Mouse (Mus musculus) midbrain, embryonic 13.5 days (tissue): Measurements from ENCODE around the gene Hs3st1. TPM values are rescaled to one million over a fixed set of nuclear protein-coding genes. Genes with fewer than 3 reads are reported as not detected.
"Not testable (repeated sequence)": the region's sequence is repeated elsewhere in the genome, so short reads cannot be mapped to it uniquely, and the experiment has no call there.

Source experiments
- ATAC-seq: fragments of 200-750 bp; cut with Nextera tagmentation; 2 replicates; pipeline ENCODE4 v1.8.0; 2017; ENCODE audit warnings: mild to moderate bottlenecking, moderate TSS enrichment, moderate library complexity
- H3K27ac ChIP-seq: fragments of 300-500 bp; sonication (generic); 2 replicates; pipeline ENCODE4 v1.5.1; 2015; ENCODE audit warnings: inconsistent platforms, mild to moderate bottlenecking, moderate library complexity
- H3K27me3 ChIP-seq: fragments of 300-500 bp; sonication (generic); 2 replicates; pipeline ENCODE4 v1.6.1; 2015; ENCODE audit warnings: mild to moderate bottlenecking, inconsistent platforms
- H3K36me3 ChIP-seq: fragments of 300-500 bp; sonication (generic); 2 replicates; pipeline ENCODE4 v1.6.1; 2015; ENCODE audit warnings: mild to moderate bottlenecking, inconsistent platforms
- H3K4me1 ChIP-seq: fragments of 300-500 bp; sonication (generic); replicated peaks from 2 replicates; pipeline ENCODE4 v1.6.1; 2015; ENCODE audit warnings: inconsistent platforms
- H3K4me2 ChIP-seq: fragments of 300-500 bp; sonication (generic); replicated peaks from 2 replicates; pipeline ENCODE4 v1.6.1; 2015; ENCODE audit warnings: moderate library complexity, mild to moderate bottlenecking, inconsistent platforms
- H3K4me3 ChIP-seq: fragments of 300-500 bp; sonication (generic); replicated peaks from 2 replicates; pipeline ENCODE4 v1.5.1; 2015; ENCODE audit warnings: mild to moderate bottlenecking, inconsistent platforms
- H3K9ac ChIP-seq: fragments of 300-500 bp; sonication (generic); replicated peaks from 2 replicates; pipeline ENCODE4 v1.6.1; 2015; ENCODE audit warnings: mild to moderate bottlenecking, inconsistent platforms
- H3K9me3 ChIP-seq: fragments of 300-500 bp; sonication (generic); 2 replicates; pipeline ENCODE4 v1.6.1; 2016; ENCODE audit warnings: mild to moderate bottlenecking, inconsistent platforms
- WGBS: fragments of 180-500 bp; shearing (Covaris S2); methylation state at CpG from one replicate; pipeline ENCODE4 v1.1.7; 2015; 5-methylcytosine and 5-hydroxymethylcytosine counted together
- polyA plus RNA-seq: library from polyadenylated mRNA; unstranded; fragments of >200 nt; fragmentation: Nextera tagmentation; extraction: Ambion mirVana; gene quantifications from 2 replicates; pipeline ENCODE4 v1.2.1, GENCODE M21; 2015

Hs3st1 gene
- 14.1 and 15.7 TPM in 2 replicates for polyA plus RNA-seq

DNA sequence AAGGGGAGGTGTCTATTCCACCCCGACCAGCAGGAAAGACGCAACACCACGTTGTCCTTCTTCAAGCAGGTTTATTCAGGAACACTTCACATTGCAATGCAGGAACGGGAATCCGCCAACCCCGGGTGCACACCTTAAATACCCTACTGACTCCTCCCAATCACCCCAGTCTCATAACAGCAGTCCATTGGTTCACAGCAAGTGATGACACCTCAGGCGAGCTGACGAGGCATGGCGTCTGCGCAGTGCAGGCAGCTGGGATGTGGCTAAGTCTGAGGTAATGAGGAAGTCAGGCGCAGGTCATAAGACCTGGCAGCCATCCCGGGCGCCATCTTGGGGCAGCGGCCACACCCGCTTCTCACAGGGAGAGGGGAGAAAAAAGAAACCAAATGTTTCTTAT is at the start of gene Hs3st1:
Hs3st1 (minus strand) TSS at position 101 of the 400 bp plus-strand sequence.
- H3K36me3 ChIP-seq, H3K4me1 ChIP-seq, ATAC-seq, H3K27ac ChIP-seq, H3K4me3 ChIP-seq, H3K9me3 ChIP-seq, H3K27me3 ChIP-seq, H3K4me2 ChIP-seq, H3K9ac ChIP-seq: not testable (repeated sequence)
- 95% methylated on average over 15 of the region's 15 CpGs for WGBS

DNA sequence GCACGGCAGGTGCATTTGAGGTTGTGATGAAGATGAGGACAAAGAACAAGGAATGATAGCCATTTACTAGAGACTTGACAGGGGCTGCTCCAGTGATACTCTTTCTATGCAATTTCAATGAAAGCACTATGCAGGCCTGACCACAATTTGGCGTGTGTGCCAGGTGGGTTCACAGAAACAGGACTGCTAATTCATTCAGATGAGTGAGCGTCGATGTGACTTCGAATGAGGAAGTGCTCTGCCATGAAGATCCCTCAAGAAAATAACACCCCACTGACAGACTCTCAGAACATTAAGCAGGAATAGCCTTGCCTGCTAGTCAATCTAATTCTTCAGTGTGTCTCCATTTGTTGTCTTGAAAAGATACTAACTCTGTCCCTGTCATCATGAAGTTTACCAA is 49.4 kb upstream of the Hs3st1 start:
- no peaks in the 10 kb centered on the region for H3K4me1 ChIP-seq
- no peaks in the 10 kb centered on the region for H3K36me3 ChIP-seq
- no peak overlapping the region for H3K27ac ChIP-seq
- H3K9ac ChIP-seq, result no peak overlapping the region
- 85% methylated on average over 5 of the region's 5 CpGs for WGBS
- H3K4me3 ChIP-seq, result no peak overlapping the region
- H3K27me3 ChIP-seq, result no peaks in the 10 kb centered on the region
- no peak overlapping the region for H3K4me2 ChIP-seq
- no peaks in the 10 kb centered on the region for H3K9me3 ChIP-seq
- no peak for ATAC-seq

DNA sequence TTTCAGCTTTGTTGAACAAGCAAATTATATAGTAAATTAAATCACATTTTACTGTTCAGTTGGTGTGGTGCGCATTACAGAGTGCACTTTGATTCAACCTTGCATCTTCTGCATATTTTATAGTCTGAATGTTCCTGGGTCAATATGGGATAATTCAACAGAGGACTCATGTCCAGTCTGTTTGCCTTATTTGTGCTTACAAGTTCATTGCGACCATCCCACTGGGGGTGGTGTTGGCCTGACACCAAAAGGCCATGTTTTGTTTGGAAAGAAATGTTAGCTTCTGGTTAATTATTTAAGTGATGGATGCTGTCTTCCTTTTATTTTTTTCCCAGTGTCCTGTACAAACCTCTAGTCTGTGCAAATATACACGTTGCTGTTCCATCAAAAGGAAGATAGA is 48.7 kb upstream of the Hs3st1 start:
- Histone ChIP-seq H3K4me1 (no peaks in the 10 kb centered on the region), H3K27me3 (no peaks in the 10 kb centered on the region), H3K27ac (no peak overlapping the region), H3K9ac (no peak overlapping the region), H3K4me2 (no peak overlapping the region), H3K36me3 (no peaks in the 10 kb centered on the region), H3K9me3 (no peaks in the 10 kb centered on the region), H3K4me3 (no peak overlapping the region)
- WGBS, result 80% methylated on average over 3 of the region's 3 CpGs
- no peak for ATAC-seq

DNA sequence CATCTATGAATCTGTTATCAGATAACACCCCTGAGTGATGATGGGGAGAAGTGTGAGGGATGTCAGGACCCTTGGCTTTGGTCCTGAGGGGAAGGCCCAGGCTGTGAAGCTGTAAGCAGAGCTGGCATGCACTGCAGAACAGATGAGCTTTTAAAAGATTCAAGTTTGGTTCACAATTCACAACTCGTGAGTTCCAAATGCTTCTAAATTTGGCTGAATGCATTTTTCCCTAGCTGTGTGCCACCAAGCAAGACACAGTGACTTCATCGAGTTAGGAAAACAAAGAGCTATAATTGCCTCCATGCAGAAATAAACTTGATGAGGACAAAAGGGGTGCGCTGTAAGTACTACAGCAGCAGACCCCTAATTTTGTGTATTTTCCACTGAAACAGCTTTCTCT is 48.2 kb upstream of the Hs3st1 start:
- Histone ChIP-seq H3K9ac (no peak overlapping the region), H3K27ac (no peak overlapping the region), H3K36me3 (no peaks in the 10 kb centered on the region), H3K9me3 (no peaks in the 10 kb centered on the region), H3K4me2 (no peak overlapping the region), H3K27me3 (no peaks in the 10 kb centered on the region), H3K4me3 (no peak overlapping the region), H3K4me1 (no peaks in the 10 kb centered on the region)
- WGBS, result 80% methylated on average over 3 of the region's 3 CpGs
- ATAC-seq, result no peak

DNA sequence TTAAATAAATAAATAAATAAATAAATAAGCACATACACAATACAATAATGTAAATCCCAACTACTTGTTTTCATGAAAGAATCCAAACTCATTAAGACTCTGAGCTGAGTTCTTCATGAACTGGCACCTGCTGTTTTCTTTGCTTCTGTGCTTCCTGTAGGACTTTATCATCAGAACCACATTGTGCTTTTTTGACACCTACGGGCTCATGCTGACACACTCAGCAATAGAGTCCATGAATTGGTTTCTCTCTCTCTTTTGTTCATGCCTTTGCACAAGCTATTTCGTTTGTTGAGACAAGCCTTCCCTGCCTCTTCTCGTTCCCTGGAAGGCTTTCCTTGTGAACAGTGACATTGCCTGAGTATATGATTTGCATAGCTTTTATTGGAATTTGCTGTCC is 46.8 kb upstream of the Hs3st1 start:
- H3K4me2 ChIP-seq, result no peak overlapping the region
- ATAC-seq, result no peak
- H3K9ac ChIP-seq, result no peak overlapping the region
- no peak overlapping the region for H3K27ac ChIP-seq
- no peaks in the 10 kb centered on the region for H3K36me3 ChIP-seq
- no peaks in the 10 kb centered on the region for H3K27me3 ChIP-seq
- H3K4me3 ChIP-seq, result no peak overlapping the region
- 58% methylated on average over 3 of the region's 3 CpGs for WGBS
- H3K4me1 ChIP-seq, result no peaks in the 10 kb centered on the region
- H3K9me3 ChIP-seq, result no peaks in the 10 kb centered on the region

DNA sequence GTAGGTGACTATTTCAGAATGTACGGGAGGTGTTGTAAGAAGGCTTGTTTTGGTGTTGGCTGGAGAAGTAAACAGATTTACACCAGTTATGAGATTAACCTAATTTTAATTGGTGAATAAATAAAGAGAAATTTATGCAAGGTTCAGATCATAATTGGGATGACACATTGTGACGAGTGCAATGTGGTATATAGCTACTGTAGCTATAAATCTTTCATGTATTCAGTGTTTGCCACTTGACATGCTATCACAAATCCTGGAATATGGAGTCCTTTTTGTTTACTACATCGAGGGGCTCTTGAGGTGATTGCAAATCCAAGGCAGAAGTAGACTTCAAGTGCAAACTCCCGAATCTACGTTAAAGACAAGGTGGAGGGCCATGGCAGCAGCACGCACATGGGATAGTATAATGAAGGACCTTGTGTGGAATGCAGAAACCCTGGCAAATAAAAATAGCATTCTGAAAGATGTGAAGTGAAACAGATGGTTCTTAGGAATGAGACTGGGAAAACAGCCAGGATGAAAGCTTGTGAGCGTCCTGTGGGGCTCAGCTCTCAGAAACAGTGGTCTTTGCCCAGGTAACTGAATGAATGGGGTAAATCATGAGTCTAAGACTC is 21.9 kb upstream of the Hs3st1 start:
- no peaks in the 10 kb centered on the region for H3K4me1 ChIP-seq
- no peaks in the 10 kb centered on the region for H3K9me3 ChIP-seq
- H3K27ac ChIP-seq, result no peak overlapping the region
- no peak overlapping the region for H3K4me3 ChIP-seq
- no peak overlapping the region for H3K9ac ChIP-seq
- H3K4me2 ChIP-seq, result no peak overlapping the region
- ATAC-seq, result no peak
- 90% methylated on average over 7 of the region's 7 CpGs for WGBS
- H3K27me3 ChIP-seq, result peaks cover 7% of the 10 kb centered on the region; the same call in 1 of the 2 replicates
- no peaks in the 10 kb centered on the region for H3K36me3 ChIP-seq

DNA sequence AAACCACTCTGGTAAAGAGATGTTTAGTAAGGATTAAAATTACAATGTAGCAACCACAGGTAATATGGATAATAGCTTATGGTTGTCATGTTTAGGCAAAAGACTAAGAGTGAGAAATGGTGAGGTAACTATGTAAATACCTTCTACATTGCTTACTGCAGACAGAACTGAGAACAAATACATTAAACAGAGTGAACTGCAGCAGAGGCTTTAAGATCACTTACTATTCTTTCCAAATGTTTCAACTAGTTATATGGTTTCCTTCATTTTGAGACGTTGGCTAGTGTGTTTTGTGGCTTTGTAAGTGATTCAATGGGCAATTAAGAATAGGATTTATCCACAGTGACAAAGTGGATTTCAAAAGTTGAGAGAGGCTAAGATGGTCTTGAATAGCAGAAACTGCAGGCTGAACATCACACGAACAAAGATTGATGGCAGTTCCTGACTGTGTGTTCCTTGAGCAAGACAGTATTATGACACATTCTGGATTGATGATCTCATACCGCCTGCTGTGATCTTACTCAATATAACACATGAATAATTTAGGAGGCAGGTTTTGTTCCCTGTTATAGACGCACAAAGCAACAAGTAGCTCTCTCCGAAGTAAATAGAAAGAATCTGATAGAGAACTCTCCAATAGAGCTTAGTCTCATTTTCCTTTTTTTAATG is 16.5 kb upstream of the Hs3st1 start:
- H3K4me3 ChIP-seq, result no peak overlapping the region
- no peaks in the 10 kb centered on the region for H3K36me3 ChIP-seq
- H3K27me3 ChIP-seq, result peaks cover 7% of the 10 kb centered on the region; the same call in 1 of the 2 replicates
- H3K9ac ChIP-seq, result no peak overlapping the region
- WGBS, result 14% methylated on average over 5 of the region's 5 CpGs
- ATAC-seq, result peak; percentile 74
- H3K4me1 ChIP-seq, result no peaks in the 10 kb centered on the region
- no peak overlapping the region for H3K4me2 ChIP-seq
- no peak overlapping the region for H3K27ac ChIP-seq
- no peaks in the 10 kb centered on the region for H3K9me3 ChIP-seq

DNA sequence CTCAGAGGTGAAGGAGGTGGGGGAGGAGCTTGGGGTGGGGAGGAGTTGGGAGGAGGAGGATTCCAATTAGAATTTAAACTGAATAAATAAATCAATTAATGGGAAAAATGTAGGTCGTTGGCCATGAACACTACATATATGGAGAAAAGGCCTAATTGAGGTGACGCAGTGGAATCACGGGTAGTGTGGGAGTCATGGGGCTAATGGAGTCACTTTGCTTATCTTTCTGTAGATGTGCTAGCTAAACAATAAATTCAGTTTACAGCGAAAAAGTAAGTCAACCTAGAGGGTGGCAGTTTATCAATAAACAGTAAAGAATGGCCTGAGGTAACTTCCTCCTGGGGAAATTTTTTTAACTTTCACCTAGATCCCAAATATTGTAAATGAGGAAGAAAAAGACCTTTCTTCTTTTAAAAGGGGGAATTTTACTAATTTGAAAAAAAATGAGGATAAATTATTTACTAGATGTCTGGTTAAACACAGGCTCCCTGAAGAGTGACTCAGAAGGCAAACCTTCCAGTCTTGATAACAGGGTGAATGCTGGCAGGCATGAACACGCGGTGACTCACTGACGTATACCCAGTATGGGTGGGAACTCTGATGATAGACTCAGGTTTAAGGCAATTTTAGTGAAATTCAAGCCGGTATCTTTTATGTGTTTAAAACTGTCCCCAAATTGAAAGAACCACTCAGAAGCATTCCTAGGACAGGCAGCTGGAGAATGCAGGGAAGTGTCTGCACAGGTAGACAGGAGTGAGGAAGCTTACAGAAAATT is 6.6 kb upstream of the Hs3st1 start:
- H3K9ac ChIP-seq, result no peak overlapping the region
- no peaks in the 10 kb centered on the region for H3K36me3 ChIP-seq
- no peak overlapping the region for H3K4me3 ChIP-seq
- no peaks in the 10 kb centered on the region for H3K4me1 ChIP-seq
- no peaks in the 10 kb centered on the region for H3K27me3 ChIP-seq
- H3K9me3 ChIP-seq, result no peaks in the 10 kb centered on the region
- no peak overlapping the region for H3K27ac ChIP-seq
- no peak overlapping the region for H3K4me2 ChIP-seq
- ATAC-seq, result no peak
- 91% methylated on average over 8 of the region's 8 CpGs for WGBS

DNA sequence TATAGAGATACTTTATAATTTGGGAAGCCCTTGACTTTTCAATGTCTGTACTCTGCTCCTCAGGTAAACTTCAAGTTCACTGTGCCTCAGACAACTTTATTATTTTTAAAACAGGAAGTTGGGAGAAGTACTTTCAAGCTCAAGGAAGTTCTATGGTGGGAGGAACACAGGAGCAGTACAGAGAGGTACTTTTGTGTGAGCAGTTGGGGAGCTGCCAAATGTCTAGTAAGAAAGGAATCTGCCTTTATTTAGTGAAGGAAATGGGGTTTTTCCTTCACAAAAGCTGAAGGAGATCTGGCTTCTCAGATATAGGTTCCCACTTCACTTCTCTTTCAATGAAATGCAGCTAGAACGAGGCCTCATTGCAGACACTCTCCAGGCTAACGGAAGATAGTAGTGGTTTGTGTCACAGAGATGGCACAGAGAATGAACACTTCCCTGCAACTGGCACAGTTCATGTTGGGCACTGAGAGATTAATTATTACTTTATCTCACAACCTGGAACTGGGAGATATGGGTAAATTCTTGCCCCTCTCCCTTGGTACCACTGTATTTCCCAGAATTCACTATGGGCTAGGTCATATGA is 3.7 kb upstream of the Hs3st1 start:
- no peaks in the 10 kb centered on the region for H3K9me3 ChIP-seq
- H3K27ac ChIP-seq, result no peak overlapping the region
- no peak overlapping the region for H3K4me3 ChIP-seq
- peaks cover 7% of the 10 kb centered on the region; the same call in 1 of the 2 replicates for H3K27me3 ChIP-seq
- H3K4me1 ChIP-seq, result no peaks in the 10 kb centered on the region
- no peak overlapping the region for H3K9ac ChIP-seq
- no peak for ATAC-seq
- H3K36me3 ChIP-seq, result no peaks in the 10 kb centered on the region
- H3K4me2 ChIP-seq, result no peak overlapping the region
- WGBS, result 79% methylated on average over 2 of the region's 2 CpGs

DNA sequence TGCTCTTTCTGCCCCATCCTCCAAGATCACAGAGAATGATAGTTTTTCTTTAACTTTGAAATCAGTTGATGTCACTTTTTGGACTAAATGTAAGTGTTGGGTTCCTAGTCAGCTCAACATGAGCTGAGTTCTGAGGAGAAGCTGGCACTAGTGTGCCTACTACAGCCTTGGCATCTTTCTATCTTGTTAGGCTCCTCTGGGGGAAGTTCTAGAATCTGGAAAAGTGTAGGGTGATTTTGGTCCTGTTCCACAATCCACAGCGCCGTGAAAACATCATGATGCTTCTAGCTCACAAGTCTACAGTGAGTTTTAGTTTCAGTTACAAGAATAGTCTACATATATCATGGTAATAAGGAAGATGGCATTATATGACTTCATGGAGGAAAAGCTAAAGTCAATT is 18.4 kb downstream of the Hs3st1 start:
- Histone ChIP-seq H3K4me2 (no peak overlapping the region), H3K27me3 (no peaks in the 10 kb centered on the region), H3K4me1 (no peaks in the 10 kb centered on the region), H3K9ac (no peak overlapping the region), H3K36me3 (no peaks in the 10 kb centered on the region), H3K27ac (no peak overlapping the region), H3K9me3 (no peaks in the 10 kb centered on the region), H3K4me3 (no peak overlapping the region)
- ATAC-seq, result no peak
- WGBS, result 86% methylated on average over 2 of the region's 2 CpGs

DNA sequence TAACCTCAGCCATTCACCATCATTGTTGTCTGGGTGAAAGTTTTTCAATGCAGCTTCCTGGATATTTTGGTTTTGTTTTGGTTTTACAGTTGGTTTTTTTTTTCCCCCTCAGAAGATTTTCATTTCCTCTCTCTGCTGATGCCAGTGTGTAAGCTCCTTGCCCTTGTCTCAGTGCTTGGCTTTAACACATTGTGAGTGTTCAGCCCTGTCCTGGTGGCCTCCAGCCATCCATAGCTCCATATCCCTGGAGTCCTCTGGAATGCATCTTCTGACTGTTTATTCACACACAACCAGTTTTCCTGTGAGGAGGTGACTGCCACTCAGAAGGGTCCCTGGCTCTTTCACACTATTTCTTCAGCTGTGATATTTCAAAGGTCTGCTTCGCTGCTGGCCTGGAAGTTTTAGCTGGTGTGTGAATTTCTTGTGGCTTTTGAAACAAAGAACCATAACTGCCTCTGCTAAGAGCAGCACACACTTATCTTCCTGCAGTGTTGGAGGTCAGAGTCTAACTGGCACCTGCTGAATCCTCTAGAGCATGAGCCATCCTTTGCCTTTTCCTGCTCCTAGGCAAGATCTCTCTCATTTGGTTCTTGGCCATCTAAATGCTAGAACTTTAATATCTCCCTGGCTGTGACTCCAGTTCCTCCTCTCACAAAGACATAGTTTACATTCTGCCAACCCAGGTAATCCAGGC is 21.4 kb downstream of the Hs3st1 start:
- Histone ChIP-seq H3K4me2 (no peak overlapping the region), H3K27me3 (no peaks in the 10 kb centered on the region), H3K4me3 (no peak overlapping the region), H3K4me1 (no peaks in the 10 kb centered on the region), H3K9ac (no peak overlapping the region), H3K36me3 (no peaks in the 10 kb centered on the region), H3K27ac (no peak overlapping the region), H3K9me3 (no peaks in the 10 kb centered on the region)
- ATAC-seq, result no peak
- WGBS, result 85% methylated on average over 1 of the region's 1 CpGs
